Mouse (Mus musculus) CD4-positive, CD25-positive, alpha-beta regulatory T cell, adult 9 weeks (primary cell): Measurements from ENCODE around the gene Fam81b. TPM values are rescaled to one million over a fixed set of nuclear protein-coding genes. Genes with fewer than 3 reads are reported as not detected.

Experiments used
- polyA plus RNA-seq: library from polyadenylated mRNA; unstranded; fragments of 100-300 nt; shearing (Covaris generic); gene quantifications from one replicate; pipeline ENCODE4 v1.2.1, GENCODE M21; 2017

Gene Fam81b
- polyA plus RNA-seq: not detected

DNA sequence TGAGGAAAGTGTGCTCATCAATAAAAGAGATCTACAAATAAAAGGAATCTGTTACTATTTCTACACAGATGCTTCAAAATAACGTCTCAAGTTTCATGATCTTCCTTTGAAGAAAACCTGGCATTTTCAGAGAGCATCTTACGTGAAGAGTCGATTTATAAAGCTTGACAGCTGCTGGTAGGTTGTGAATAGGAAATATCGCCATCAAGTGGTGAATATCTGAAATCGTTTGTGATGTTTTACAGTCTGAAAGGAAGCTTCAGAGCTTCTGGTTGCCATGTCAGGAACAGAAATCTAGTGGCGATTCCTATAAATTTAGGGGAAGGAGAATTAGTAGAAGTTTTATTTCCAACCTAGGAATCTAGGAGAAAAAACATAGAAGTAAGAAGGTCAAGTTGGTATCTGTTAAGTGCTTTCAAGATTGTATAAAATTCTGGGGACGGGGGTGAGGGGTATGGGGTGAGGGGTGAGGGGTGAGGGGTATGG lies at the start of gene Fam81b:
Gene Fam81b (minus strand): TSS at position 436 of the 486 bp plus-strand sequence.

Other genes starting within 250 kb of the Fam81b start
- gene Gpr150, start 248.1 kb downstream of the Fam81b start, polyA plus RNA-seq: not detected
- gene Arsk, start 206.4 kb downstream of the Fam81b start, polyA plus RNA-seq: 7.2 TPM
- 26.4 TPM for gene Ttc37, start 206.3 kb downstream of the Fam81b start, polyA plus RNA-seq
- 17.8 TPM for gene Mctp1, start 79.5 kb upstream of the Fam81b start, polyA plus RNA-seq